Mouse (Mus musculus) lung, postnatal 0 days (tissue): ENCODE data around the gene Dpp7.

Source experiments
- CTCF ChIP-seq: IDR thresholded peaks from 2 replicates; pipeline ENCODE4 v1.5.1; 2016; ENCODE audit warnings: antibody characterized with exemption, mild to moderate bottlenecking
- EP300 ChIP-seq: IDR thresholded peaks from 2 replicates; pipeline ENCODE4 v1.6.1; 2016; ENCODE audit warnings: antibody characterized with exemption, mild to moderate bottlenecking, control low read depth

- TF ChIP-seq CTCF (no peak), EP300 (no peak)
Observed at GRCm38 (mm10) chr2:25311491-25311891, 44.7 kb downstream of the Dpp7 start.
